Mouse (Mus musculus): Measurements from ENCODE around the gene Mmgt2.

Mmgt2 gene

GRCm38 (mm10) chr11:62706141-62706540, 57.7 kb downstream of the Mmgt2 start:
- DNase-seq (ENCODE audit: low spot score), result no peak

GRCm38 (mm10) chr11:62708252-62708651, 59.8 kb downstream of the Mmgt2 start:
- DNase-seq (ENCODE audit: low spot score), result no peak

- DNase-seq (ENCODE audit: low spot score), result no peak
These were observed 62.2 kb downstream of the Mmgt2 start for GRCm38 (mm10) chr11:62710657-62711056.

Data from layer of hippocampus, adult 9-10 months (tissue).